Mouse (Mus musculus): ENCODE measurements around the gene Il3ra.

Gene Il3ra

DNA sequence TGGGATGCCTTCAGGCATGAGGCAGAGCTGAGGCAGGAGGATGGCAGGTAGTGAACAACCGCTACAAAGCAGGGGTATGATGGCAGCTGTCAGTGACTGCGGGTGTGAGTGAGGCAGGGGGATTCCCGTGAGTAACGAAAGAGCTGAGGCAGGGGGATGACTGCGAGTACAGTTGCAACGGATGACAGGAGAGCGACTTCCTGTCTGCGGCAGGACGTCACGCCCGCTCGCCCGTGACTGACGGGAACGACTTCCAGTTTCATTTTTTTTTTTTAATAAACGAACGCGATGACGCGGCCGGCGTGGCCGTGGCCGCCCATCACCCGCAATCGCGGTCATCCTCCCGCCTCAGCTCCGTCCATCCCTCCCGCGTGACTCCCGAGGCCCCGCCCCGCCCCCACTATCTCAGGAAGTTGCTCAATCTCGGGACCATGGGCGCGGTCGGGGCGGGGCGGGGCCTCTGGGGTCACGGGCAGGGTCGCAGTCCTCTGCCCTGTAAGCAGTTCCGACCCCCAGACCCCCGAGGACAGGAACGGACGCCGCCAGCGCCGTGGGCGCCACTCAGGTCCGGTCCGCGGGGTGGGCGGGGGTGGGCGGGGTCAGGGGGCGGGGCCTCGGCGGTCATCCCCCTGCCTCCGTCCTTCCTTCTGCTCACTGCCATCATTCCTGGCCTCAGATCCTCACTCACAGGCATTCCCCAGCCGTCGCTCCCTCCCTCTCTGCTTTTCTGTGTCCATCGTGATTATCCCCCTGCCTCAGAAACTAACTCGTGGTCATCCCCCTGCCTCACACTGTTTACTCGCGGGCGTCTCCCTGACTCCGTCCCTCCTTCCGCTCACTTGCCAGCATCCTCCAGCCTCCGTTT, at the start of gene Il3ra:
Il3ra (plus strand) TSS at position 328 of the 865 bp plus-strand sequence.
- peak; percentile 65 to 70 for DNase-seq (ENCODE audit: low spot score in 2 of 2)

DNA sequence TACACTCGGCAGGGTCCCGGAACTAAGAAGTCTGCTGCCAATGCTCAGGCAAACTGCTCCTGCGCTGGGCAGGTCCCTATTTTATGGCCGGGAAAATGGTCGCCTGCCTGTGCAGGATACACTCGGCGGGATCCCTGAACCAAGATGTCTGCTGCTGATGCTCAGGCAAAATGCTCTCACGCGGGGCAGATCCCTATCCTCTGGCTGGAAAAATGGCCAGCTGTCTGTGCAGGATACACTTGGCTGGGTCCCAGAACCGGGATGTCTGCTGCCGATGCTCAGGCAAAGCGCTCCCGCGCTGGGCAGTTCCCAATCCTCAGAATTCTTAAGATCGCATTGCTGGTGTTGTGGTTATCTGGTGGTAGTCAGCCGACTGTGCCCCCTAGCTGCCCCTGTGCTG, 37.1 kb upstream of the Il3ra start:
- DNase-seq (ENCODE audit: low spot score in 2 of 2) = no peak

DNA sequence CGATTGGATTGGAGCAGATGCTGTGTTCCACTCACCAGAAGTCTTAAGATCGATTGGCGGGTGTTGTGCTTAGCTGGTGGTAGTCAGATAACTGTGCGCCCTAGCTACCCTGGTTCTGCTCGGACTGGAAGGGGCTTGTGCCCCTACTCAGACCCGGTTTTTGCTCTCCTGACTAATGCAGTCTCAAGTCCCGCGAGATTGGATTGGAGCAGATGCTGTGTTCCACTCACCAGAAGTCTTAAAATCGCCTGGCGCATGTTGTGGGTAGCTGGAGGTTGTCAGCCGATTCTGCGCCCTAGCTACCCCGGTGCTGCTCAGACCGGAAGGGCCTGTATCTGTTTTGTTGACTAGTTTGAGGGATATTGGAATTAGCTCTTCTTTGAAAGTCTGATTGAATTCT, 36.7 kb upstream of the Il3ra start:
- no peak for DNase-seq (ENCODE audit: low spot score in 2 of 2)

DNA sequence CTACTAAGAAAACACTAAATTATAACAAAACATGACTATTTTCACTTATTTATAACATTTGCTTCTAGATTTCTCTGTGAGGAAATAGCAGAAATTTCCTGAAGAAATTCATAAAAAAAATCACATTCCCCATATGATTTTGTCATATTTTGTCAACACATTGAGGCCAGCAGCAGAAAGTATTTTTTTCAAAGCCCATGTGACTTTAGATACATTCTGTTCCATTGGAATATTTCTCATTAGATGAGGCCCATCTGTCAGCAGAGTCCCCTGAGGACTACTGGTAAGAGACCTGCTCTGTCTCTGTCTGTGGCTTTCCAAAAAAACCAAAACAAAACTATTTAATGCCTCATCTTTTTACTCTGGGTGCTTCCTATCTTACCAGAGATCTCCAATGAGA, 23.5 kb upstream of the Il3ra start, which contains the start of gene Olfr31:
Olfr31 (plus strand) TSS at position 301 of the 400 bp plus-strand sequence.
- DNase-seq (ENCODE audit: low spot score in 2 of 2) = no peak

DNA sequence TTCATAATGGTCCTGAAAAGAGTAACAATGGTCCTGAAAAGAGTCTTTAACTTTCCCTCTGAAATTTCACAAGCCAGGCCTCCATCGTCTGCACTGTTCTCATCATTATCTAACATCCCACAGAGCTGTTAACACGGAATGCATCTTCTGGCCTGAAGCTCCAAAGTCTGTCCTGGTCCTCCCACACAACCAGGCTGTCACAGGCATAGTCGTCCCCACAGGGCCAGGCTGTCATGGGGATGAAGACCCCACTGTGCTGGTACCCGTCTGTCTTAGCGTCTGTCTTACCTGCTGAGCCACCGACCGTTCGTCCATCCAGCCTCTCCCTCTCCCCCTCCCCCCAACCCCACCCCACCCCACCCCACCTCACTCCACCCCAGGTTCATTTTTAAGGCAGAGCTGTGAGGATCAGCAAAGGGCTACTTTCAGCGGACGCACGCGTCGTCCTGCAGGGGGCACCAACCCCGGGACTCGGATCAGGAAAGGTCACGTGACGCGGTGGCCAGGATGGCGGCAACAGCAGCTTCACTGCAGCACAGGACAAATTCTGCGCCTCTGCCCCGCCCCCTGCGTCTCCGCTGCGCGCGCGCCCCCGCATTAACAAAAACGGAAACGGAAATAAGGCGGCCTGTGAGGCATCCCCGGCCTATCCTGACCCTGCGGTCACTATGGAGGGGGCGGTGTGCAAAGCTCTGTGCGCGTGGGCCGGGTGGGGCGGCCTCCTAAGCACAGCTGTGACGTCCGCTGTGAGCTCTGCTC, 783 bp upstream of the Il3ra start:
- peak; percentile 92 to 95 for DNase-seq (ENCODE audit: low spot score in 2 of 2)

DNA sequence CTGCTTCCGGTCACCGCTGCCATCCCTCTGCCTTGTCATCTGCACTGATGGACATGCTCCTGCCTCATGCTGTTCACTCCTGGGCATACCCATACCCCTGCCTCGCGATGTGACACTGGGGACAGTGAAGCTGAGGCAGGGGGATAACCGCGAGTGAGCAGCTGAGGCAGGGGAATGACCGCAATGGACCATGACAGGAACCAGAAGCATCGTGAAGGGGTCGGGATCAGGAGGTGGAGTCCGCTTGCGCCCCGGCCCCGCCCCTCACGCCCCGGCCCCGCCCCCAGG, 682 bp downstream of the Il3ra start:
- peak in 1 of 2 experiments; percentile 7 for DNase-seq (ENCODE audit: low spot score in 2 of 2)

DNA sequence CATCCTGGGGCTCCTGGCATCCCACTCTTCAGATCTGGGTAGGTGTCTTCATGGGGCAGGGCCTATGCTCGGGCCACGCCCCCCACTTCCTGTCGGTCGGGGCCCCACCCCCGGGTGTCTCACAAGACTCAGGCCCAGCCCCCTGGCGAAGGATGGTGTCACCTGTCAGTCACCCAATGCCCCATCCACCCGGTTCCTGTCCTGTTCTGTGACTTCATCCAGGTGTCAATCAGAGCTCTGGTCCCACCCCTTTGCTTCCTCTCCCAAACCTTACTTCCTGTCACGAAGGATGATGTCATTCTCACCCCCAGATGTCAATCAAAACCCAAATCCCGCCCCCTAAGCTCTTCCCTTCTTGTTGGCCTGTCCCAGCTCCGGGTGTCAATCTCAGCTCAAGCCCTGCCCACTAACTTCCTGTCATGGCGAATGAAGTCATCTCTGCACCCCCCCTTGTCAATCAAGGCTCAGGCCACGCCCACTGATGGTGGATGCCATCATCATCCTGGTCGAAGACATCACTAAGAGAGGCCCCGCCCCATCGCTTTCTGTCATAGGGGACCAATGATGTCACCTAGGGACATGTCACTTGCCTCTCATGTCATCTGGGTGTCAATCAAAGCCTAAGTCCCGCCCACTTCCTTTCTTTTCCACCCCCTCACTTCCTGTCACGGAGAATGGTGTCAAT, 1.2 kb downstream of the Il3ra start:
- peak; percentile 22 to 57 for DNase-seq (ENCODE audit: low spot score in 2 of 2)

DNA sequence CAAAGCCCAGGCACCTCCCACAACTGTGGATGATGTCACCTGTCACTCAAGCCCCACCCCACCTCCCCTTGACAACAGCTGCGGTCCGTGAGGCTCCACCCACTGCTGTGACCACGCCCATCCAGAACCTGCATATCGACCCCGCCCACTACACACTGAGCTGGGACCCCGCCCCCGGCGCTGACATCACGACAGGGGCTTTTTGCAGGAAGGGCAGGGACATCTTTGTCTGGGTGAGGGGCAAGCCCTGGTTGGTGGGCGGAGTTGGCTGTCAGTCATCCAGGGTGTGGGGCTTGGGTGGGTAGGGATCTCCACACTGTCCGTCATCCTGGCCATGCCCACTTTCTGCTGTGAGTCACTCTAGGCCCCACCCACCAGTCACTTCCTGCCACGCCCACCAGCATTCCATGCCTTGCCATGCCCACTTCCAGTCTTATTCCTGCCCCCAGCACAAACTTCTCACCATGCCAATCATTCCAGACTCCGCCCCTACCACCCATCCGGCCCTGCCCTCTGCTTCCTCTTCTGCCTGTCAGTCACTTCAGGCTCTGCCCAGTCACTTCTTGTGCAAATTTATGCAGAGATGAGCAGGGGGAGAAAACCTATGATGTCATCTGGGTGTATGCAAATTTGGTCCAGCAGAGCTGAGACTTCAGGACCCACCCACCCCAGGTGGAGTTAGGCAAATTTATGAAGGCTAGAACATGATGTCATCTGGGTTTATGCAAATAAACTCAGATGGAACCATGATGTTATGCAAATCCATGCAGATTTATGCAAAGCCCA, 2.0 kb downstream of the Il3ra start:
- peak; percentile 17 to 26 for DNase-seq (ENCODE audit: low spot score in 2 of 2)

DNA sequence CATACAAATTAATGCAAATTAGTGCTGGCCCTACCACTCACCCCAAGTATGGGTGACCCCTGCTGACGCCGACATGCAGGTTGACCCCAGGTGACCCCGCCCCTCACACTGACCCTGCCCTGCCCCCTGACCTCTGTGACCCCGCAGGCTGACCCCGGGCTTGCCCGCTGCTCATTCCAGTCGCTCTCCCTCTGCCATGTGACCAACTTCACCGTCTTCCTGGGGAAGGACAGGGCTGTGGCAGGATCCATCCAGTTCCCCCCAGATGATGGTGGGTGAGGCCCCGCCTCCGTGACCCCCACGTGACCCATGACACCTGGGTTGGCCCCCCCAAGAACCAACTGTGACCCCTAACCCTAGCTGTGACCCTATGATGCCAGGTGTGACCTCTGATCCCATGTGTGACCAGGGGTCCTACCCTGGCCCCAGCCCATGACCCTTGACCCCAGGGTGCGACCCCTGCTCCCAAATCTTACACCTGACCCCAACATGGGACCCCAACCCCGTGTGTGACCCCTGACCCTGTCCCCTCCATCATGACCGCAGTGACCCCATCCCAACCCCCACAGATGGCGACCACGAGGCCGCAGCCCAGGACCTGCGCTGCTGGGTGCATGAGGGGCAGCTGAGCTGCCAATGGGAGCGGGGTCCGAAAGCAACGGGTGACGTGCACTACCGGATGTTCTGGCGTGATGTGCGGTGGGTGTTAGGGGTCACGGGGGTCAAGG, 2.8 kb downstream of the Il3ra start:
- DNase-seq (ENCODE audit: low spot score in 2 of 2) = peak; percentile 7 to 22

DNA sequence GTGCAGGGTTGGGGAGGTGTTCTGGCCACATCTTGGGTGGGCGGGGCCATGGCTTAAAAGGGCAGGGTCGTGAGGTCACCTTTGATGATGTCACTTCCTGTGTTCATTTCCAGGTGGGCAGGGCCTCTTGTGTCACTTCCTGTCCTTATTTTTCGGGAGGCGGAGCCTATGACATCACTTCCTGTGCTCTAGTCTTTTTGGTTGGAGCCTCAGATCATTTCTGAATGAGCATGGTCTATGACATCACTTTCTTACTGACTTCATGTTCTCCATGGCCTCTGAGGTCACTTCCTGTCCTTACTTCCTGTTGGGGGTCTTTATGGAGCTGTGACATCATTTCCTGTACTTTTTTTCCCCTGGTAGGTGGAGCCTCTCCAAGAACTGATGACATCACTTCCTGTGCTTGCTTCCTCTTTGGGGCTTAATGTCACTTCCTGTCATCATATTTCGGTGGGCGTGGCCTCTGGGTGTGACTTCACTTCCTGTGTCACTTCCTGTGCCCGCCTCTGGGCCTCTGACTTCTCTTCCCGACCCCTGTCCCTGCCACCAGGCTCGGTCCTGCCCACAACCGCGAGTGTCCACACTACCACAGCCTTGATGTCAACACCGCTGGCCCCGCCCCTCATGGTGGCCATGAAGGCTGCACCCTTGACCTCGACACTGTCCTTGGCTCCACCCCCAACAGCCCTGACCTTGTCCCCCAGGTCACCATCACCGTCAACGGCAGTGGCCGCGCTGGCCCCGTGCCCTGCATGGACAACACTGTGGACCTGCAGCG, 3.6 kb downstream of the Il3ra start:
- peak; percentile 9 to 20 for DNase-seq (ENCODE audit: low spot score in 2 of 2)

DNA sequence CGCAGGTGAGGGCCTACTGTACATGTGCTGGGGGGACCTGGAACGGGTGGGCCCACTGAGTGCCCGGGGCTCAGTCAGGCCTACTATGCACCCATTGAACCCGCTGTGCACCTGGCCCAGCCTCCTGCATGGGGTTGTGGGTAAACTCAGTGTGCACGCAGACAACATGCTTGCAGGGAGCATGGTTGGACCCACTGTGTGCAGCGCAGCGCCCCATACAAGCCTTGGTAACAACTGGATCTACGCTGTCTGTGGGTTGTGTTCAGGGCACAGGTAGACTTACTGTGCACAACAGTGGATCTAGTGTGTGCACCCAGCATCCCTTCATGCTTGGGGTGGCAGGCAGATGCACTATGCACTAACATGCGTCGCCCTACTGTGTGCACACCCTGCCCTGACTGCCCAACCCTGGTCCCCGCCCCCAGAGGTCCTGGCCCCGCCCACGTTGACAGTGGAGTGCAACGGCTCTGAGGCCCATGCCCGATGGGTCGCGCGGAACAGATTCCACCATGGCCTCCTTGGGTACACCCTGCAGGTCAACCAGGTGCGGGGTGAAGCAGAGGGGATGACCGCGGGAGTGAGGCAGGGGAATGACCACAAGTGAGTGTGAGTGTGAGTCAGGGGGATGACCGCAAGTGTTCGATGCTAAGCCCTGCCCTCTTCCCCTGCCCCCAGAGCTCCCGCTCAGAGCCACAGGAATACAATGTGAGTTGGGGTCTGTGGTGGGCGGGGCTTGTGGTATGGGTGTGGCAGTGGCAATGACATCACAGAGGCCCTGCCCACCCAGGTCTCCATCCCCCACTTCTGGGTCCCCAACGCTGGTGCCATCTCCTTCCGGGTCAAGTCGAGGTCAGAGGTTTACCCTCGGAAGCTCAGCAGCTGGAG, 4.4 kb downstream of the Il3ra start:
- DNase-seq (ENCODE audit: low spot score in 2 of 2) = peak; percentile 12 to 16

DNA sequence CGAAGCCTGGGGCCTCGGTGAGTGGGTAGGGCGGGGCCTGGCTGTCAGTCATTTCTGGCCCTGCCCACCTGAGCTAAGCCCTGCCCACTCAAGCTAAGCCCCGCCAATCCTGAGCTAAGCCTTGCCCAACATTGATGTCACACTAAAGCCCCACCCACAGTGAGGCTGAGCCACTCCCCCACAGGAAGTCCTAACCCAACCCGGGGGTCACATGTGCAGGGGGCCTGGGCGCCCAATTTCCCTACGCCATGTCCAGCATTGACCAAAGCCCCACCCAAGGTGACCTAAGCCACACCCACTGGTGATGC, 5.0 kb downstream of the Il3ra start:
- DNase-seq (ENCODE audit: low spot score in 2 of 2) = no peak

DNA sequence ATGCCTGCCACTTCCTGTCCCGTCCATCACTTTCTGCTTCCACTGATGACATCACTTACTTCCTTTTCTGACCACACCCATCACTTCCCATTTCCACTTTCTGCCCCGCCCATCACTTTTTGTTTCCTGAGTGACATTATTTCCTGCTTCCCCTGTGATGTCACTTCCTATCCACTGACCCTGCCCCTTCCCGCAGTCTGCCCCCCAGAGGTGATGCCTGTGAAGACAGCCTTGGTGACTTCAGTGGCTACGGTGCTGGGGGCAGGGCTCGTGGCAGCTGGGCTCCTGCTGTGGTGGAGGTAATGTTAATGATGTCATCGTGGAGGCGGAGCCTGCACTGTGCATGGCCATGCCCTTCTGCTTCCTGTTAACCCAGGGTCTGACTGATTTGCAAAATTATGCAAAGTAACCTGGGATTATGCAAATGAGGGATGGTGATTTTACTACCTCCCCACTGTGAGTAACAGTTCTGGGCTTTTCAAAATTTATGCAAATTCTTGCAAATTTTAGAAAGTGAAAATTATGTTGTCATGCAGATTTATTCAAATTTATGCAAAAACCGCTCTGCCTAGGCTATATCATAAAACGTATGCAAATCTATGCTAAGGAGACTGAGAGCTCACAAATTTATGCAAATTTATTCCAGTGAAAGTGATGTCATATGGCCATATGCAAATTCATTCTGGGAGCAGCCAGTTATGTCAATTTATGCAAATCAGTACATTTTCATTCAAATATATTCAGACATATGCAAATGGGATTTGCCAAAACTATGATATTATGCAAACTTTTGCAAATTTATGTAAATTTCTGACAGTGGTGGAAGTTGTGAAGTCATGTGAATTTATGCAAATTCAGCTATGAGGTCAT, 5.9 kb downstream of the Il3ra start:
- DNase-seq (ENCODE audit: low spot score in 2 of 2) = no peak

DNA sequence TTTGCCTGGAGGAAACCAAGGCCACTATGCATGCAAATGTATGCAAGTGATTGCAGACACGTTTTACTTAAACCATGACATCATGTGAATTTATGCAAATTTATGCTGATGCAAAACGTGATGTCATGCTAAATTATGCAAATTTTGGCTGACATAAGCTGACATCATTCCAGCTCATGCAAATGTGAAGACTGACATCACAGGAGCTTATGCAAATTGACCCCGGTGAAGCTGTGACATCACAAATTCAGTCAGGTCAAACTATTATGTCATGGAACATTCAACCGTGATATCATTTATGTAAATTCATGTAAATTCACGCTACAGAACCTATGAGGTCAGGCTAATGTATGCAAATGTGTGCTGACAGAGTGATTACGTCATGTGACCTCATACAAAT, 6.5 kb downstream of the Il3ra start:
- DNase-seq (ENCODE audit: low spot score in 2 of 2) = no peak

DNA sequence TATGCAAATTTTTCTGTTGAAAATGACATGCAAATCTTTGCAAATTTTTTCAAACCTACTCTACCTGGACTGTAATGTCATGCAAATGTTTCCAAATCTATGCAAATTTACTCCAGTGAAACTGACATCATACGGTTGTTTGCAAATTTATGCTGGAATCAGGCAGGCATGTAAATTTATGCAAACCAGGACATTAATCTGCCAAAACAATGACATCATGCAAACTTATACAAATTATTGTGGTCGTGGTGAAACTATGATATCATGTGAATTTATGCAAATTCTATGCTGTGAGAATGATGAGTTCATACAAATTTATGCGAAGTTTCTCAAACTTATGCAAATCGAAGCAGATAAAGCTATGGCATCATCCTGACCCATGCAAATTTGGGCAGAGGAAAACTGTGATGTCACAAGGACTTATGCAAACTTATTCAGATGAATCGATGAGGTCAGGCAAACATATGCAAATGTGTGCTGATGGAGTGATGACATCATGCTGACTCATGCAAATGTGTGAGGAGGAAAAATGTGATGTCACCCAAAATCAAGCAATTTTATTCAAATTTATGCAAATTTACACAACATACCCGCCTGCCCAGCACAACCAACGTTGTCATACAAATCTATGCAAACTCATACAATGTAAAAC, 7.1 kb downstream of the Il3ra start:
- no peak for DNase-seq (ENCODE audit: low spot score in 2 of 2)

DNA sequence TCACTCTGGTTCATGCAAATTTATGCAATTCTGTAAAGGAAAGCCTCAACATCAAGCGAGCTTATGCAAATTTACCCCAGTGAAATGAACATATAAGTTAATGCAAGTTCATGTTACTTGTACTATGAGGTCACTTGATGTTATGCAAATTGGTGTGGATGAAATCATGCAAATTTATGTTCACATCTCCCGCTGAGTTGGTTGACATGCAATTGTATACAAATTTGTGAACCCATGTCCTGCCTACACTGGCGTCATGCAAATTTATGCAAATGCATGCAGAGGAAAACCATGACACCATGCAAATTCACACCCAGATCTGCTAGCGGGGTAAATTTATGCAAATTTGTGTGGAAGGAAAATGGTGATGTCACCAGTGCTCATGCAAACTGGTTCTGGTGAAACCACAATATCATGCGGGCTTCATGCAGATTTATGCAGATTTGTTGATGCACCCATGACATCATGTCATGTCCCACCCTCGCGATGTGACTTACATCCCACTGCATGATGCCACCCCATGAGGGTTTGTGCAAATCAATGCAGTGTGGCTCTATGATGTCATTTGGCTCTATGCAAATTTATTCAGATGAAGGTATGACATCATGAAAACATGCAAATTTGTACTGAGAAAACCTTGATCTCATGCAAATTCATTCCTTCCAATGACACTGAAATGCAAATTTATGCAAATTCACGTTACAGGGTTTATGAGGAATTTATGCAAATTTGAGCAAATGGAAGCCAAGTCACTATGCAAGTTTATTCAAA, 7.8 kb downstream of the Il3ra start:
- no peak for DNase-seq (ENCODE audit: low spot score in 2 of 2)
